Mouse (Mus musculus): ENCODE measurements around the gene BC004004. TPM values are rescaled to one million over a fixed set of nuclear protein-coding genes. Genes with fewer than 3 reads are reported as not detected.
"Not testable (repeated sequence)": the region's sequence is repeated elsewhere in the genome, so short reads cannot be mapped to it uniquely, and the experiment has no call there.

Gene BC004004
- polyA plus RNA-seq, 1 experiment from 2014 or later, result 65.1 TPM

GRCm38 (mm10) chr17:29262259-29262649, 6.3 kb upstream of the BC004004 start:
- Histone ChIP-seq H3K9me3 (no peaks in the 10 kb centered on the region), H3K4me3 (peak overlapping the region; percentile 76), H3K27me3 (no peaks in the 10 kb centered on the region), H3K9ac (peak overlapping the region; percentile 53; the same call in 1 of the 2 replicates), H3K4me1 (peaks cover 39% of the 10 kb centered on the region), H3K4me2 (replicated peaks) (peak overlapping the region; percentile 78), H3K27ac (no peak overlapping the region), H3K36me3 (peaks cover 38% of the 10 kb centered on the region)
- no peak for ATAC-seq (ENCODE audit: low FRiP score, low read depth)
- WGBS, result 60% methylated on average over 2 of the region's 2 CpGs

- H3K9me3 ChIP-seq, result no peaks in the 10 kb centered on the region
- peak overlapping the region; percentile 76 for H3K4me3 ChIP-seq
- under 1% methylated on average over 14 of the region's 14 CpGs for WGBS
- peaks cover 36% of the 10 kb centered on the region for H3K4me1 ChIP-seq
- peaks cover 26% of the 10 kb centered on the region for H3K36me3 ChIP-seq
- ATAC-seq (ENCODE audit: low FRiP score, low read depth), result no peak
- H3K4me2 ChIP-seq (replicated peaks), result peak overlapping the region; percentile 78
- H3K27ac ChIP-seq, result peak overlapping the region; percentile 97
- H3K27me3 ChIP-seq, result no peaks in the 10 kb centered on the region
- peak overlapping the region; percentile 85 for H3K9ac ChIP-seq
Observed at GRCm38 (mm10) chr17:29263417-29263816, 5.2 kb upstream of the BC004004 start.

GRCm38 (mm10) chr17:29263840-29264633, 4.6 kb upstream of the BC004004 start, which contains the start of gene Ppil1:
TSS of gene Ppil1 (minus strand) at chr17:29264186.
- 8% methylated on average over 38 of the region's 38 CpGs for WGBS
- Histone ChIP-seq H3K9ac (peak within 1 kb of the TSS; percentile 85), H3K27me3 (no peaks in the 10 kb centered on the region), H3K36me3 (peaks cover 22% of the 10 kb centered on the region), H3K4me3 (peak within 1 kb of the TSS; percentile 76), H3K4me2 (replicated peaks) (peak within 1 kb of the TSS; percentile 78), H3K9me3 (no peaks in the 10 kb centered on the region), H3K4me1 (peaks cover 35% of the 10 kb centered on the region), H3K27ac (peak within 1 kb of the TSS; percentile 97)
- ATAC-seq (ENCODE audit: low FRiP score, low read depth), result peak; percentile 64; the same call in 1 of the 2 replicates

- Histone ChIP-seq H3K4me1 (peaks cover 40% of the 10 kb centered on the region), H3K4me2 (replicated peaks) (peak overlapping the region; percentile 78), H3K9me3 (no peaks in the 10 kb centered on the region), H3K27ac (peak overlapping the region; percentile 97), H3K9ac (peak overlapping the region; percentile 85; the same call in 1 of the 2 replicates), H3K4me3 (peak overlapping the region; percentile 76), H3K36me3 (peaks cover 20% of the 10 kb centered on the region), H3K27me3 (no peaks in the 10 kb centered on the region)
- 77% methylated on average over 5 of the region's 5 CpGs for WGBS
- no peak for ATAC-seq (ENCODE audit: low FRiP score, low read depth)
Observed at GRCm38 (mm10) chr17:29264760-29265159, 3.8 kb upstream of the BC004004 start.

- 89% methylated on average over 2 of the region's 2 CpGs for WGBS
- H3K27ac ChIP-seq; H3K9me3 ChIP-seq; H3K36me3 ChIP-seq; ATAC-seq (ENCODE audit: low FRiP score, low read depth); H3K4me3 ChIP-seq; H3K27me3 ChIP-seq; H3K9ac ChIP-seq; H3K4me2 ChIP-seq (replicated peaks): not testable (repeated sequence)
- peaks cover 41% of the 10 kb centered on the region for H3K4me1 ChIP-seq
Observed at GRCm38 (mm10) chr17:29267040-29267439, 1.5 kb upstream of the BC004004 start.

DNA sequence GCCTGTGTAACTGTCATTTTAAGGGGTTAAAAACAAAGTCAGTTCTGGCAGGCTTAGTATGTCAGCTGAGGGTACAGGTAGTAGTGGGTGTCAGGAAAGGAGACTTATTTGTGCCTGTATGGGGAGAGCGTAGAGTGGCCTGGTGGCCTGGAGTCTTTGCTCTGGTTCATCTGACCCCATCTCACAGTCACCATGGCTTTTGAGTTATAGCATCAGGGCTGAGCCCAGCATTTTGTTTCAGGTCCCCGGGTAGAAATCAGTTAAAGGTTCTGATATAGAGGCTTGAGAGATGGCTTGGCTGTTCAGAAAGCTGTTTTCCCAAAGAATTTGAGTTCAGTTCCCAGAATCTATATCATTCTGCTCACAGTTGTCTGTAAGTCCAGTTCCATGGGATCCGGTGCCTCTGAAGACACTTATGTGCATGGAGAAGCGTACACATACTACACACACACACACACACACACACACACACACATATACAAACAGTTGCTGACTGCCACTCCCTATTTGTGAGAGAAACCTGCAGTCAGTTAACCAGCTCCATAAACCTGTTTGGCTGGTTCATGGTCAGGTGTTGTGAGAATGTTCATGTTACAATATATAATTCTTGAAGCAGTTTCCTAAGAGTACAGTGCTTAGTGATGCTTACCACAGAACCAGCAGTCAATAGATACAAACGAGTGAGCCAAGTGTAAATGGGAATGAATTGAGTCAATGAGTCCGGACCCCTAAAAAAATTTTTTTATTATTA, 482 bp upstream of the BC004004 start:
- H3K4me2 ChIP-seq (replicated peaks), result peak overlapping the region; percentile 71
- H3K36me3 ChIP-seq, result no peaks in the 10 kb centered on the region
- 59% methylated on average over 6 of the region's 6 CpGs for WGBS
- peak overlapping the region; percentile 89 for H3K4me3 ChIP-seq
- peaks cover 30% of the 10 kb centered on the region for H3K4me1 ChIP-seq
- H3K27ac ChIP-seq, result peak overlapping the region; percentile 49; the same call in 1 of the 2 replicates
- no peaks in the 10 kb centered on the region for H3K27me3 ChIP-seq
- ATAC-seq (ENCODE audit: low FRiP score, low read depth), result peak; percentile 21; the same call in 1 of the 2 replicates
- H3K9me3 ChIP-seq, result no peaks in the 10 kb centered on the region
- H3K9ac ChIP-seq, result peak overlapping the region; percentile 94

GRCm38 (mm10) chr17:29269349-29269706, 740 bp downstream of the BC004004 start:
- Histone ChIP-seq H3K9ac (peak overlapping the region; percentile 94), H3K4me3 (peak overlapping the region; percentile 89), H3K27ac (peak overlapping the region; percentile 90), H3K9me3 (no peaks in the 10 kb centered on the region), H3K4me1 (peaks cover 32% of the 10 kb centered on the region), H3K4me2 (replicated peaks) (peak overlapping the region; percentile 71), H3K27me3 (no peaks in the 10 kb centered on the region), H3K36me3 (no peaks in the 10 kb centered on the region)
- no peak for ATAC-seq (ENCODE audit: low FRiP score, low read depth)
- 18% methylated on average over 10 of the region's 10 CpGs for WGBS

GRCm38 (mm10) chr17:29270148-29270698, 1.6 kb downstream of the BC004004 start:
- WGBS, result 83% methylated on average over 9 of the region's 9 CpGs

DNA sequence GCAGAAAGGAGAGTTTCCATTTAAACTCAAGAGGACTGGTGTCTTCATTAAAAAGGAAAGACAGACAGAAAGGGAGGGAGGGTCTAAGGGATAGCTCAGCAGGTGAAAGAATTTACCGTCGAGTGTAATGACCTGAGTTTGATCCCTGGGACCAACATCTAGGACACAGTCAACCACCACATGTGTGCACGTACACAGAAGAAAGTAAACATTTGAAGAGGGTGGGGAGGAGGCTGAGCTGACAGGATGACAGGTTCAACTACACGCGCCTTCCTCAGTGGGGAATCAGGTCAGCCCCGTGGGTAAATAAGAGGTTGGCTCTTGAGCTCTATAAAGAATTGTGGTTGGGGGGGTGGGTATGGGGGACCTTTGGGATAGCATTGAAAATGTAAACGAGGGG, 4.6 kb downstream of the BC004004 start:
- H3K4me2 ChIP-seq (replicated peaks), result no peak overlapping the region
- no peak overlapping the region for H3K4me3 ChIP-seq
- peaks cover 24% of the 10 kb centered on the region for H3K4me1 ChIP-seq
- H3K27me3 ChIP-seq, result no peaks in the 10 kb centered on the region
- H3K9ac ChIP-seq, result no peak overlapping the region
- no peak for ATAC-seq (ENCODE audit: low FRiP score, low read depth)
- H3K27ac ChIP-seq, result no peak overlapping the region
- no peaks in the 10 kb centered on the region for H3K9me3 ChIP-seq
- peaks cover 6% of the 10 kb centered on the region for H3K36me3 ChIP-seq
- WGBS, result 82% methylated on average over 7 of the region's 7 CpGs

More at GRCm38 (mm10) chr17:29270148-29270698, 1.6 kb downstream of the BC004004 start:
- no peaks in the 10 kb centered on the region for H3K27me3 ChIP-seq
- peak overlapping the region; percentile 89; the same call in 1 of the 2 replicates for H3K4me3 ChIP-seq
- no peak overlapping the region for H3K27ac ChIP-seq
- H3K36me3 ChIP-seq, result no peaks in the 10 kb centered on the region
- ATAC-seq (ENCODE audit: low FRiP score, low read depth), result no peak
- no peaks in the 10 kb centered on the region for H3K9me3 ChIP-seq
- H3K4me1 ChIP-seq, result peaks cover 28% of the 10 kb centered on the region
- no peak overlapping the region for H3K9ac ChIP-seq
- peak overlapping the region; percentile 71 for H3K4me2 ChIP-seq (replicated peaks)

- H3K4me3 ChIP-seq, result no peak overlapping the region
- no peaks in the 10 kb centered on the region for H3K27me3 ChIP-seq
- ATAC-seq (ENCODE audit: low FRiP score, low read depth), result no peak
- H3K9ac ChIP-seq, result no peak overlapping the region; the same call in 1 of the 2 replicates
- peaks cover 13% of the 10 kb centered on the region for H3K36me3 ChIP-seq
- peaks cover 21% of the 10 kb centered on the region for H3K4me1 ChIP-seq
- no peaks in the 10 kb centered on the region for H3K9me3 ChIP-seq
- H3K27ac ChIP-seq, result no peak overlapping the region; the same call in 1 of the 2 replicates
- 70% methylated on average over 11 of the region's 11 CpGs for WGBS
- no peak overlapping the region for H3K4me2 ChIP-seq (replicated peaks)
Observed at GRCm38 (mm10) chr17:29273889-29274288, 5.3 kb downstream of the BC004004 start.

DNA sequence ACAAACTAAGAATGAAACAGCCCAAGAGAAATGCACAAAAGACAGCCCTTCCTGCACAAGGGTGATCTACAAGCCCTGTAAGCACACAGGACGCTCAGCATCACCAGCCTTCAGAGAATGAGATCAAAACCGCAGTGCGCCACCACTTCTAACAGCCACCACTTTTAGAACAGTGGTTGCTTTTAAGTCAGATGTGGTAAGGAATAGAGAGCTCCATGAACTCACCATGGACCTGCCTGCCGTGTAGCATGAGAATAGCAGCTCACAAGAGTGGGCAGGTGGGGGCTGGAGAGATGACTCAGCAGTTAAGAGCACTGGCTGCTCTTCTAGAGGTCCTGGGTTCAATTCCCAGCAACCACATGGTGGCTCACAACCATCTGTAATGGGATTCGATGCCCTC, 11.8 kb downstream of the BC004004 start:
- Histone ChIP-seq H3K4me3 (no peak overlapping the region), H3K4me2 (replicated peaks) (no peak overlapping the region), H3K4me1 (no peaks in the 10 kb centered on the region), H3K36me3 (peaks cover 51% of the 10 kb centered on the region), H3K9me3 (no peaks in the 10 kb centered on the region), H3K27ac (no peak overlapping the region), H3K9ac (no peak overlapping the region), H3K27me3 (no peaks in the 10 kb centered on the region)
- ATAC-seq (ENCODE audit: low FRiP score, low read depth), result no peak
- 92% methylated on average over 5 of the region's 5 CpGs for WGBS

- H3K36me3 ChIP-seq, result peaks cover 59% of the 10 kb centered on the region
- H3K27me3 ChIP-seq, result no peaks in the 10 kb centered on the region
- ATAC-seq (ENCODE audit: low FRiP score, low read depth), result no peak
- no peak overlapping the region for H3K27ac ChIP-seq
- H3K9ac ChIP-seq, result no peak overlapping the region
- no peaks in the 10 kb centered on the region for H3K4me1 ChIP-seq
- no peaks in the 10 kb centered on the region for H3K9me3 ChIP-seq
- no peak overlapping the region for H3K4me2 ChIP-seq (replicated peaks)
- 86% methylated on average over 5 of the region's 5 CpGs for WGBS
- H3K4me3 ChIP-seq, result no peak overlapping the region
Observed at GRCm38 (mm10) chr17:29281541-29281940, 13.0 kb downstream of the BC004004 start.
